Mouse (Mus musculus) natural killer cell, adult 2 months (primary cell): ENCODE measurements around the gene Ank3.

Experiments used
- DNase-seq, 2 experiments: peaks; one replicate each; pipeline ENCODE4 v3.0.0; 2022; ENCODE audit warnings: low spot score in 2 of 2

Ank3 gene

DNA sequence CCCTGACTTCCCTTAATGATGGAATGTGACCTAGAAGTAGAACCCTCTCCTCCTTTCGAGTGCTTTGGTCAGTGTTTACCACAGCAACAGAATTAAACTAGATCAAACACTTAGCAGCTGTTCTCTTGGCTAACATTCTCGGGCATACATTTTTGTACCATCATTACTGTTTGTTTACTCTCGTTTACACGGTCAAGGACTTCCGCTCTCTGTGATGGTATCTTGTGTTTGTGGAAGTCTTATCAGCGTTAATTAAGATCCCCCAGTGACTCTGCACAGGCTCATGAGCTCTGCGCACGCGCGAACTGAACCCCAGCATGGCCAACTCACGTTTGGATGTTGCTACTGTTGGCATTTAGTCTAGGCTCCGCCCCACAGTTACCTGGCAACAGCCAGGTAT, 16.3 kb downstream of the Ank3 start:
- no peak for DNase-seq

DNA sequence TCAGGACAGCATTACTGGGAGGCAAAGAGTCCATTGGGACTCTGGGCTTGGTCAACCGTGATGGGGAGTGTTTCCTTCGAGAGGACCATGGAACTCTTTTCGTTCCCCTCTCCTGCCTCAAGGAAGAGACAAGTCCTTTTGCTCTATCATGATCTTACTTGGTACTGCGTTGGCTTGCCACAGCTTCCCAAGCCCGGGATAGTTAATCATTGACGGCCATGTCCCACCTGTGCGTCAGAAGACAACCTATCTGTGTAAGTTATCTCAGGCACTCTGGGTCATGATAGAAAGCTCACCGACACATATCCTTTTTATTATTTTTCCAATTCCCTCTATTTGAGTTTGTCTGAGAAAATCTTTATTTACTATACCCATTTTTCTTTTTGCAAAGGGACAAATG, 20.1 kb downstream of the Ank3 start:
- no peak for DNase-seq

GRCm38 (mm10) chr10:69420306-69420705, 21.7 kb downstream of the Ank3 start:
- no peak for DNase-seq

DNA sequence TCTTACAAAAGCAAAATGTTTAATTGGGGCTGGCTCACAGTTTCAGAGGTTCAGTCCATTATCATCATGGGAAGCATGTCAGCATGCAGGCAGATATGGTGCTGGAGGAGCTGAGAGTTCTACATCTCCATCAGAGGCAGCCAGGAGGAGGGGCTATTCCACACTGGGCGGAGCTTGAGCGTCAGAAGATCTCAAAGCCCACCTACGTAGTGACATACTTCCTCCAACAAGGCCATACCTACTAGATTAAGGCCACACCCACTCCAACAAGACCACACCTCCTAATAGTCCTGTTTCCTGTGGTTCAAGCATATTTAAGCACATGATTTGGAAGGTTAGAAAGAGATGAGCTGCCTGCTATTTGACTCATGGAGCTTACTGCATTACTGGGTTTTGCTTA, 25.5 kb downstream of the Ank3 start:
- DNase-seq = no peak

- no peak for DNase-seq
These were observed 31.6 kb downstream of the Ank3 start for GRCm38 (mm10) chr10:69430138-69430537.

DNA sequence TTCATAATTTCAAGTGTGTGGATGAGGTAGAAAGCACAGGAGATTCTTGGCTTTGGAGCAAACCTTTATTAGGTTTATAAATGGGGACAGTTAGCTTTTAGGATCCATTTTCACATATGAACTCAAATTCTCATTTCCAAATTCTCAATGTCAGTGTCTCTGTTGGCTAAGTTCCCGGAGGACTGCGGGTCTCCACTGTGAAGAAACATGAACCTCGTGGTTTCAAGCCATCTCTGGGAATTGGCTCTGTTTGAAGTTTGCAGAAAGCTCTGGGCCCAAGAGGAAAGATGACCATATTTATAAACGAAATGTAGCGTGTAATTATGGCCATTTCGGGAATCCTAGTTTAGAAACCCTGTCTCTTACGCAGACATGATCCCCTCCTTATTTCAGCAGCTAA, 32.5 kb downstream of the Ank3 start:
- DNase-seq = no peak

GRCm38 (mm10) chr10:69435213-69435612, 36.6 kb downstream of the Ank3 start:
- DNase-seq = no peak

DNA sequence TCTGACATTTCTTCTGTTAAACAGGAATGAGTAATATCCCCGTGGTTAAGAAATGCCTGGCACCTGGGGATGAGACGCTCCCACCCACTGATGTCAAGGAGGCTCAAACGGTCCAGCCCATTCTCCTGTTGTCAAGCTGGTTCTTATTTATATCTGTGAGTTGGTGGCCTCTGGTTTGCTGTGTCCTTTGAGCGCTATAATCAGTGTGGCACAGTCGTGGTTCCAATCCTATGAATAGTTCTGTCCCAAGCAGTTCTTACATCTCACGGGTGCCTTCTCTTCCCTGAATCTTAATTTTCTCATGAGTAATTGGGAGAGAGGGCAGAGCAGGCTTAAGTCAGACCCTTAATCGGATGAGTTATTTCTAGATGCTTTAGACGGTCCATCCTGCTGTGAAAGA, 40.9 kb downstream of the Ank3 start:
- no peak for DNase-seq

DNA sequence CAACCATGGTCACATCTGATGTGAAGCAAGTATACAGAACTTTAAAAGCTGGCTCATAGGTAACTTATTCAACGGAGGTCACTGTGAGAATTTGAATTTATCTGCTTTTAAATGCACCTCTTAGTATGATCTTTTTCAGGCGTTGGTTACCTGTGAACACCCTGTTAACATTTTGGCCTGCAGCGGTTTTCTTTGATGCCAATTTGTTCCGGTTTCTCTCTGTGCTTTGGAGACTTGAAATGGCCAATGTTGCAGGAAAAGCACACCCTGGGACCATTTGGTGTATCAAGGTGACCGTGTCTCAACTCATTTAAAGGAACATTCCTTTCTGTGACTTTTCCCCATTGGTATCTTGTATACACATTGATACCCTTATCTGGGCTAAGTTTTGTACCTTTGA, 46.0 kb downstream of the Ank3 start:
- no peak for DNase-seq

DNA sequence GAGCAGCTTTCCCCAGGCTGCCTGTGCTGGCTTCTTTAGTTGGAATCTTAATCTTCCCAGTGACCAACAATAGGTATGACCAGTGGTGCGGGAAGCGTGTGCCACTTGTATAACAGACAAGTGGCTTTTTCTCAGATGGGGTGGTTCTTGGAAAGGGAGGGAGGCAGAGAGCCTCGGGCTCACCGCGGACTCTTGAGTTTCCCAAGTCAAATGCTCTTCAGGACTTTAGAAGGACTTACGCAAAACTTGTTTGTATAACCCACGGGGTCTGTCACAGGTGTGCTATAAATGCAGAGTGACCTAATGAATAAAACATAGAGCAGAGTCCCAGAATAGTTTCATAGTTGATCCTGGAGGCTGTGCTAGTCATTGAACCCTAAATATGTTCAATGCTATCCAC, 47.4 kb downstream of the Ank3 start:
- DNase-seq = no peak

GRCm38 (mm10) chr10:69446566-69446965, 48.0 kb downstream of the Ank3 start:
- no peak for DNase-seq

GRCm38 (mm10) chr10:69447308-69447707, 48.7 kb downstream of the Ank3 start:
- DNase-seq = no peak

DNA sequence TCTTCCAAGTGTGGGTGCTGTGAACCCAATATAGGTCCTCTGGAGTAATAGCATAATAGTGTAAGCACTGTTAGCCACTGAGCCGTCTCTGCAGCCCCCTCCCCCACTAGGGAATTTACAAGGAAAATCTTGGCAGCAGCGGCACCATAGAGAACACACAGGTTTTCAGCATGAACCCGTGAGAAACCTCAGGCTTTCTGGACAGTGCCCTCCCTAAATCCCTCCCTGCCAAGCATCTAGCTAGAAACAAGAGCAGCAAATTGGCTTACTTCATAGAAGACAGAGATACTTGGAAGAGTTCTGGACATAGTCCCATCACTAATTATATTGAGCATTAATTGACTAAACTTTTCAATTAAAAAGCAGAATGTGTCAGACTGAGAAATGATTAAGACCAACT, 49.6 kb downstream of the Ank3 start:
- no peak for DNase-seq

- no peak for DNase-seq
These were observed 52.4 kb downstream of the Ank3 start for GRCm38 (mm10) chr10:69451006-69451405.

- DNase-seq = no peak
These were observed 53.8 kb downstream of the Ank3 start for GRCm38 (mm10) chr10:69452180-69452977.

DNA sequence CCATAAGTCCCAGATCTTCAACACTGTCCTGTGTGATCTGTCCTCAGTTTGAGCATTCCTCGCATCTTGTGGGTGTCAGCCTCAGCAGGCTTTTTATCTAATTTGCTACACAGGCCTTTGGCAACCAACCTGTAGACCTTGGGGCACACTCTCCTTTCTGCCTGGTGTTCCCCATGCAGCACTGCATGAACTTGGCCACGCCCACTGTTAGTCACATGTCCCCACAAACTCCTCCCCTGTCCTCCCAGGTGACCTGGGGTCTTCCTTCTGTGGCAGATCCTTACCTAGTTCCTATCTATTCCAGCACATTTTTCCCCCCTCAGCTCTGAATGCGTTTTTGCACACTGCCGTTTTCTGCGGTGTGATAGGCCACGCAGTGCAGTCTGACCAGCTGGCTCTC, 55.0 kb downstream of the Ank3 start:
- no peak for DNase-seq

DNA sequence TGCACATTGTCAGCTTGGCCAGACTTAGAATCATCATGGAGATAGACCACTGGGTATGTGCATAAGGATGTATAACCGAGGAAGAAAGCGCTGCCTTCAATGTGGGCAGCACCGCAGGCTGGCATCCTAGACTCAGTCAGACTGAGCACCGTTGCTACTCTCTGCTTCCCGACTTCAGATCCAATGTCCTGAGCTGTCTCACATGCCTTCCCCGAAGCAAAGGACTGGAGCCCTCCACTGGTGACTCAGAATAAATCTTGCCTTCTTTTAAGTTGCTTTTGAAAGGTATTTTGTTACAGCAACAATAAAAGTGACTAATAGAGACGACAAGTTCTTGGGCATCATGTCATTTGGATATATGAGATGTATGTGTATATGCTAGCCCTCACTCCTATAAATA, 55.9 kb downstream of the Ank3 start:
- no peak for DNase-seq

DNA sequence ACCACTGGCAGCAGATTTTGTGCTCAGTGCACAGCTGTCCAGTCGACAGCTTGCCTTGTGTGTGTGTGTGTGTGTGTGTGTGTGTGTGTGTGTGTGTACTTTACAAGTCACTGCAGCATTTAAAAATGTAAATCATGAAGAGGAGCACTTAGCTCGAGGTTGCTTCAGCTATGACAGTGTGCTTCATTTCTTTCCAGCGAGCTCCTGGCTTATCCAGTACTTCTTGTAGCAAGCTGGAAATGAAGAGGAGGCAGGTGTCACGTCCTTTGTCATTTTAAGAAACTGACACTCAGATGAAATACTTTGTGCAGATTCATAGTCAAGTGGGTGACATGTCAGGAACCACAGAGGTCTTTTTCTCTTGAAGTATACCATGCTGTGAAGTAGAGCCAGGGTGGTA, 66.3 kb downstream of the Ank3 start:
- DNase-seq = no peak

DNA sequence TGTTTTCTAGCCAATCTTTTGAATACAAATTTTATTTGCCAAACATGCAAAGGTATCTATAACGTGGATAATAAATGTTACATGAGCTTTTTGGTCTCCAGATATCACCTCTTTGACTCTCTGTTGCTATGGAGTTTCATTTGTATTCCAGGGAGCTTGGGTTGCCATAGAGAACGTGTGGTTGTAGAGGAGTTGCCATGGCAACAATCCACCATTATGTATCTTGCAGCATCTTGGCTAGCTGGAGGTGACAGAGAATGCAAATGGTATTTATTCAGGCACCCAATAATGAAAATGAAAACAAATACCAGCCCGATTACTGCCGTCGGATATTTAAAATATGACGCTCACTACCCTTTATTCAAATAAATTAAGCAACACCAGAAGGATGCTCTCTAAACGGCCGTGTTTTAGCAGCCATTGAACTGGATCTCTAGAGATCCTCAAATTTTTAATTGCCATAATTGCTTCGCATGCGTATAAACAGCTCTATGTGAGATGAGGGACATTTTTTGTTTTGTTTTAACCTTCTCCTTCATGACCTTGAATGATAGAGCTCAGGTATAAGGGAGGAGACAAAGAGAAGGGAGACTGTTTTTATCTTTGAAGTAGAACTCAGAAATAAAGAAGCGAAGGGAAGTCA, 67.1 kb downstream of the Ank3 start:
- no peak for DNase-seq

- DNase-seq = no peak
These were observed 67.6 kb downstream of the Ank3 start for GRCm38 (mm10) chr10:69466201-69466585.

DNA sequence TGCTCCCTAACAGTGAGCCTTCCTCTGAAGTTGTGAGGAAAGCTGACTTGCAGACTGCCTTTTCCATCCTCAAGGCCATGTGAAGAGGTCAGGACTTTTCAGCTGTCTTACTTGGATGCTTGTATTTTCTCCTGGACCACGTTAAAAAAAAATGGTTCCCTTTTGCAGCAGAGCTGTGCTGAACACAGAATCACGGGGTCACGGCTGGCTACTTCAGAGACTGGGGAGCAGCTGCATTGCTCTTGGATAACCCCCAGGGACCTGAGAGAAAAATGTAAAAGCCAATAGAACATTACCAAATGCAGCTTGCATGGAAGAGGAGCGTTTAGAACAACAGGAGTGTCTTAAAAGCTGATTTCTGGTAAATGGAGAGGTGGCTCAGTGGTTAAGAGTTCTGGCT, 68.0 kb downstream of the Ank3 start:
- DNase-seq = no peak

- no peak for DNase-seq
These were observed 68.6 kb downstream of the Ank3 start for GRCm38 (mm10) chr10:69467182-69467581.

DNA sequence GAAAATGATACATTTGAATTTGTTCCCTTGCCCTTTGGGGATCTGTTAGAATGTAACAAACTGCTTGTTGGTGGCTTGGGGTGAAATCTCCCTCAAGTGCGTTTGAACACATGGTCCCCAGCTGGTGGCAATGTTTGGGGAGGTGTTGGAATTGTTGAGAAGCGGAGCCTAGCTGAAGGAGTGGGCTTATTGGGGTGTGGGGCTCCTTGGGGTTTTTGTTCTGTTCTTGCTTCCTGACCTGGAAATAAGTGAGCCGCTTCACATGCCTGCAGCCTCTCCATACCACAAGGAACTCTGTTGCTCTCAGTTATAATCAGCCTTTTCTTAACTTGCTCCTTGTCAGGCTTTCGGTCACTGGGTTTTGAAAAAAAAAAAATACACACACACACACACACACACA, 73.3 kb downstream of the Ank3 start:
- no peak for DNase-seq

DNA sequence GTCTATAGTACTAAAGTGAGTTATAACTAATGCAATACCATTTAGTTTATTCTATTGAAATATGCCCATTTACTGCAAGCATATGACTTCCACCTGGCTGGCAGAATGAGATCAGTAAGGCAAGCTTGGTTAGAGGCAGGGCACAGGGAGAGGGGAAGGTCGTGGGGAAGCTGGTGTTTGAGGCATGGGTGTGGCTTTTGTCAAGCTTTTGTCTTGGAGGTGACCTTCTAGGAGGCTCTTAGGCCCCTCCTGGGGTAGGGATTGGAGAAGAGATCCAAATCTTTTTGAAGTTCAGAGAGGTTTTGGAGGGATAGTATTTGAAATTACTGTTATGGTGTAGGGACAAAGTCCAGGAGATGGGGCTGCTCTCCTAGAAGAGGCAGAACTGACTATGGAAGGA, 78.3 kb downstream of the Ank3 start:
- DNase-seq = no peak
